10 mouse cellular contexts compared by ENCODE assay signal in genomic region chr14:74853759-74854100, GRCm38 (mm10).
DNase-seq lines count a peak whose midpoint lies in the region; ATAC-seq and TF ChIP-seq lines count a peak whose summit lies in the region.
"Had no signal": no experiment of that assay in that cellular context is flagged by ENCODE, and none has a peak within 500 bp of the region (broad histone marks: within the 10 kb centered on the region; RNA-seq: fewer than 3 reads in every experiment).

No protein-coding gene starts in this region.

- intact Hi-C loops in heart, postnatal 25 days (cut with DNase I): loop anchor here (5.0 kb wide), 2 partner anchors 49 to 94 kb away; partner anchors contain the start of gene Lrch1

- 0 out of 2 replicates have a peak overlapping the region, but pooled peaks have one; percentile 9 for H3K4me3 ChIP-seq in heart, embryonic 10.5 days
- no peak overlapping the region for H3K4me3 ChIP-seq in lung, embryonic 14.5 days (ENCODE audit: low read depth, low read length)
- no peak overlapping the region for H3K4me3 ChIP-seq in forebrain, postnatal 0 days (ENCODE audit: low read depth, low read length)
- no peak overlapping the region for H3K4me3 ChIP-seq in neural tube, embryonic 15.5 days (replicated peaks)

- peaks cover 39% of the 10 kb centered on the region for H3K4me1 ChIP-seq in heart, embryonic 10.5 days
- H3K4me1 ChIP-seq in lung, embryonic 14.5 days (ENCODE audit: insufficient read depth): peaks cover 32% of the 10 kb centered on the region
- H3K4me1 ChIP-seq in forebrain, postnatal 0 days (ENCODE audit: insufficient read depth): peaks cover 13% of the 10 kb centered on the region
- peaks cover 24% of the 10 kb centered on the region for H3K4me1 ChIP-seq in neural tube, embryonic 15.5 days

- peak; percentile 69 for ATAC-seq in lung, embryonic 14.5 days (ENCODE audit: insufficient read depth)
- ATAC-seq in forebrain, postnatal 0 days: no peak
- no peak for ATAC-seq in neural tube, embryonic 15.5 days (ENCODE audit: low FRiP score)

- peak overlapping the region; percentile 38; the same call in 1 of the 2 replicates for H3K4me2 ChIP-seq in lung, embryonic 14.5 days
- H3K4me2 ChIP-seq in forebrain, postnatal 0 days (ENCODE audit: low read depth): no peak overlapping the region
- H3K4me2 ChIP-seq in neural tube, embryonic 15.5 days: no peak overlapping the region

- 83% methylated on average over 4 of the region's 4 CpGs for WGBS in heart, embryonic 10.5 days
- 33% methylated on average over 4 of the region's 4 CpGs for WGBS in lung, embryonic 14.5 days
- WGBS in forebrain, postnatal 0 days: 66% methylated on average over 4 of the region's 4 CpGs
- WGBS in neural tube, embryonic 15.5 days: 64% methylated on average over 4 of the region's 4 CpGs

- no peak for DNase-seq in heart, embryonic 10.5 days (ENCODE audit: low spot score)
- DNase-seq in heart, postnatal 25 days (ENCODE audit: low spot score): no peak
- DNase-seq in lung, embryonic 14.5 days: no peak
- no peak for DNase-seq in lung, postnatal 36 days
- no peak for DNase-seq in forebrain, postnatal 0 days
- DNase-seq in adrenal gland, adult 2 months: no peak
- no peak for DNase-seq in right cerebral cortex, postnatal 36 days (ENCODE audit: low spot score in 2 of 2)
- DNase-seq: adrenal gland, postnatal 10 days; cerebellum, adult 18-20 months had no signal

- no peaks in the 10 kb centered on the region for H3K9me3 ChIP-seq in heart, embryonic 10.5 days
- H3K9me3 ChIP-seq in lung, embryonic 14.5 days (ENCODE audit: low read depth, low read length): no peaks in the 10 kb centered on the region
- H3K9me3 ChIP-seq in forebrain, postnatal 0 days (ENCODE audit: low read length): no peaks in the 10 kb centered on the region
- H3K9me3 ChIP-seq in neural tube, embryonic 15.5 days (replicated peaks): no peaks in the 10 kb centered on the region

- H3K27me3 ChIP-seq in heart, embryonic 10.5 days (ENCODE audit: insufficient read depth, poor library complexity, severe bottlenecking): no peaks in the 10 kb centered on the region
- H3K27me3 ChIP-seq in lung, embryonic 14.5 days (ENCODE audit: insufficient read depth, low read length): no peaks in the 10 kb centered on the region
- no peaks in the 10 kb centered on the region for H3K27me3 ChIP-seq in forebrain, postnatal 0 days (ENCODE audit: insufficient read depth, low read length)
- H3K27me3 ChIP-seq in neural tube, embryonic 15.5 days (replicated peaks): no peaks in the 10 kb centered on the region

- peaks cover 22% of the 10 kb centered on the region for H3K36me3 ChIP-seq in heart, embryonic 10.5 days
- H3K36me3 ChIP-seq in lung, embryonic 14.5 days (ENCODE audit: insufficient read depth): 0 out of 2 replicates have a peak, but pooled peaks cover 9% of the 10 kb centered on the region
- H3K36me3 ChIP-seq in forebrain, postnatal 0 days (ENCODE audit: insufficient read depth): 0 out of 2 replicates have a peak, but pooled peaks cover 4% of the 10 kb centered on the region
- no peaks in the 10 kb centered on the region for H3K36me3 ChIP-seq in neural tube, embryonic 15.5 days

- H3K9ac ChIP-seq in lung, embryonic 14.5 days: no peak overlapping the region
- no peak overlapping the region for H3K9ac ChIP-seq in forebrain, postnatal 0 days
- H3K9ac ChIP-seq in neural tube, embryonic 15.5 days (replicated peaks): no peak overlapping the region

- TF ChIP-seq CTCF in lung, embryonic 14.5 days (IDR thresholded peaks at IDR 0.05; ENCODE audit: low read depth): no peak
- no peak for TF ChIP-seq CTCF in forebrain, postnatal 0 days (IDR thresholded peaks at IDR 0.05; ENCODE audit: low read depth)

- peak overlapping the region; percentile 76 for H3K27ac ChIP-seq in heart, embryonic 10.5 days
- H3K27ac ChIP-seq in lung, embryonic 14.5 days (ENCODE audit: low read depth): peak overlapping the region; percentile 92
- H3K27ac ChIP-seq in forebrain, postnatal 0 days (ENCODE audit: low read depth, low read length): peak overlapping the region; percentile 60; the same call in 1 of the 2 replicates
- peak overlapping the region; percentile 64; the same call in 1 of the 2 replicates for H3K27ac ChIP-seq in neural tube, embryonic 15.5 days (replicated peaks)
